Mouse (Mus musculus): ENCODE results near the gene Mon1a. TPM values are rescaled to one million over a fixed set of nuclear protein-coding genes. Genes with fewer than 3 reads are reported as not detected.

Mon1a gene
- 57.0 and 62.7 TPM in 2 replicates for polyA plus RNA-seq (2012; rRNA removed)

DNA sequence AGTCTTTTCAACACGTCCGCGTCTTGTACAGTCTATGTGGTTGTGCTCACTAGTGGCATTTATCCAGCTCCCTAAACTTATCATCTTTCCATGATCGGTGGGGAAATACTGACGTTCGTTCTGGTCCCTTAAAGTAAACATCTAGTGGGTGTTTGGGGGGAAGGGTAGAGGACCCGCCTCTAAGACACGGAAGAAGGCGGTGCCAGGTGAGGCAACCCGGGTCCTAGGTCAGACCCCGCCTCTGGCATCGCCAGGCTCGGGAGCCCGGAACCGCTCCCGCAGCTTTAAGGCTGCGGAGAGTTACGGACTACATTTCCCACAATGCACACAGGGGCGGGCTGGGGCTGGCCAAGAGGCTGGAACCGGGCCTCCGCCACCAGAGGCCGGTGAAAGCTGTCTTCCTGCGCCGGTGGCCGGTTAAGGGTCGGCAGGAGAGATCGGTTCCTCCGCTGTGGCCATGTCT lies at the start of gene Mon1a:
TSS of gene Mon1a (plus strand) at position 348 of the 463 bp plus-strand sequence.
- under 1% methylated on average over 28 of the region's 28 CpGs for WGBS
- Histone ChIP-seq H3K27me3 (ENCODE audit: control insufficient read depth, insufficient read depth, low read length) (no peaks in the 10 kb centered on the region), H3K4me3 (ENCODE audit: control insufficient read depth, insufficient read depth, low read length) (peak within 1 kb of the TSS; percentile 84), H3K36me3 (ENCODE audit: control insufficient read depth, insufficient read depth, low read length) (no peaks in the 10 kb centered on the region), H3K27ac (ENCODE audit: control insufficient read depth, insufficient read depth, low read length) (peak within 1 kb of the TSS; percentile 39; the same call in 1 of the 2 replicates), H3K4me1 (replicated peaks; ENCODE audit: control insufficient read depth, insufficient read depth, low read length) (peaks cover 7% of the 10 kb centered on the region)
- DNase-seq: peak; percentile 90
- TF ChIP-seq POLR2A (IDR thresholded peaks at IDR 0.05; ENCODE audit: control insufficient read depth, extremely low read depth, insufficient read depth, low read length, poor library complexity) (peak; percentile 67), CTCF (IDR thresholded peaks at IDR 0.05; ENCODE audit: borderline replicate concordance, control insufficient read depth, extremely low read depth, insufficient read depth, low read length, poor library complexity) (no peak)

- no peak for TF ChIP-seq POLR2A (IDR thresholded peaks at IDR 0.05; ENCODE audit: control insufficient read depth, extremely low read depth, insufficient read depth, low read length, poor library complexity)
- TF ChIP-seq CTCF (IDR thresholded peaks at IDR 0.05; ENCODE audit: borderline replicate concordance, control insufficient read depth, extremely low read depth, insufficient read depth, low read length, poor library complexity): no peak
- H3K36me3 ChIP-seq (ENCODE audit: control insufficient read depth, insufficient read depth, low read length): peaks cover 20% of the 10 kb centered on the region
- no peak overlapping the region for H3K27ac ChIP-seq (ENCODE audit: control insufficient read depth, insufficient read depth, low read length)
- H3K4me3 ChIP-seq (ENCODE audit: control insufficient read depth, insufficient read depth, low read length): no peak overlapping the region
- 96% methylated on average over 1 of the region's 1 CpGs for WGBS
- DNase-seq: no peak
- H3K4me1 ChIP-seq (replicated peaks; ENCODE audit: control insufficient read depth, insufficient read depth, low read length): no peaks in the 10 kb centered on the region
- H3K27me3 ChIP-seq (ENCODE audit: control insufficient read depth, insufficient read depth, low read length): no peaks in the 10 kb centered on the region
These were observed 49.1 kb upstream of the Mon1a start for GRCm38 (mm10) chr9:107838869-107839268.

GRCm38 (mm10) chr9:107842709-107843108 lies 45.2 kb upstream of the Mon1a start:
- H3K27ac ChIP-seq (ENCODE audit: control insufficient read depth, insufficient read depth, low read length): no peak overlapping the region
- TF ChIP-seq POLR2A (IDR thresholded peaks at IDR 0.05; ENCODE audit: control insufficient read depth, extremely low read depth, insufficient read depth, low read length, poor library complexity) (no peak), CTCF (IDR thresholded peaks at IDR 0.05; ENCODE audit: borderline replicate concordance, control insufficient read depth, extremely low read depth, insufficient read depth, low read length, poor library complexity) (no peak)
- H3K36me3 ChIP-seq (ENCODE audit: control insufficient read depth, insufficient read depth, low read length): peaks cover 43% of the 10 kb centered on the region
- H3K27me3 ChIP-seq (ENCODE audit: control insufficient read depth, insufficient read depth, low read length): no peaks in the 10 kb centered on the region
- no peak overlapping the region for H3K4me3 ChIP-seq (ENCODE audit: control insufficient read depth, insufficient read depth, low read length)
- H3K4me1 ChIP-seq (replicated peaks; ENCODE audit: control insufficient read depth, insufficient read depth, low read length): no peaks in the 10 kb centered on the region
- DNase-seq: no peak
- 96% methylated on average over 2 of the region's 2 CpGs for WGBS

DNA sequence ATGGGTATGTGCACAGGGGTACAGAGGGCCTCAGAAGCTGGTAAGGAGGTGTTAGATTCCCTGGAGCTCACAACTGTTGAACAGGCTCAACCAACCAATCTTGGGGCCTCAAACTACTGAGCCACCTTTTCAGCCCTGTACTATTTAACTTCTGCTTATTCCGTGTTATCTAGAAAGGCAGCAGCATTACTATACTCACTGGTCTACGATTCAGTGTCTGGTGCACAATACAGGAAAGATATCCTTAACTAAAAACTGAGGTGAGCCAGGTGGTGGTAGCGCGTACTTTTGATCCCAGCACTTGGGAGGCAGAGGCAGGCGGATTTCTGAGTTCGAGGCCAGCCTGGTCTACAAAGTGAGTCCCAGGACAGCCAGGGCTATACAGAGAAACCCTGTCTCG lies 39.0 kb upstream of the Mon1a start:
- no peaks in the 10 kb centered on the region for H3K4me1 ChIP-seq (replicated peaks; ENCODE audit: control insufficient read depth, insufficient read depth, low read length)

GRCm38 (mm10) chr9:107858343-107858742 lies 29.6 kb upstream of the Mon1a start:
- H3K4me1 ChIP-seq (replicated peaks; ENCODE audit: control insufficient read depth, insufficient read depth, low read length): no peaks in the 10 kb centered on the region
- H3K27me3 ChIP-seq (ENCODE audit: control insufficient read depth, insufficient read depth, low read length): no peaks in the 10 kb centered on the region
- no peak overlapping the region for H3K4me3 ChIP-seq (ENCODE audit: control insufficient read depth, insufficient read depth, low read length)
- no peak overlapping the region for H3K27ac ChIP-seq (ENCODE audit: control insufficient read depth, insufficient read depth, low read length)
- no peak for TF ChIP-seq CTCF (IDR thresholded peaks at IDR 0.05; ENCODE audit: borderline replicate concordance, control insufficient read depth, extremely low read depth, insufficient read depth, low read length, poor library complexity)
- TF ChIP-seq POLR2A (IDR thresholded peaks at IDR 0.05; ENCODE audit: control insufficient read depth, extremely low read depth, insufficient read depth, low read length, poor library complexity): no peak
- peaks cover 19% of the 10 kb centered on the region for H3K36me3 ChIP-seq (ENCODE audit: control insufficient read depth, insufficient read depth, low read length)
- 96% methylated on average over 3 of the region's 3 CpGs for WGBS
- DNase-seq: no peak

More for the DNA sequence above, 39.0 kb upstream of the Mon1a start:
- 97% methylated on average over 7 of the region's 7 CpGs for WGBS
- TF ChIP-seq CTCF (IDR thresholded peaks at IDR 0.05; ENCODE audit: borderline replicate concordance, control insufficient read depth, extremely low read depth, insufficient read depth, low read length, poor library complexity): no peak
- no peak for DNase-seq
- H3K36me3 ChIP-seq (ENCODE audit: control insufficient read depth, insufficient read depth, low read length): peaks cover 56% of the 10 kb centered on the region
- H3K27me3 ChIP-seq (ENCODE audit: control insufficient read depth, insufficient read depth, low read length): no peaks in the 10 kb centered on the region
- H3K4me3 ChIP-seq (ENCODE audit: control insufficient read depth, insufficient read depth, low read length): no peak overlapping the region
- no peak overlapping the region for H3K27ac ChIP-seq (ENCODE audit: control insufficient read depth, insufficient read depth, low read length)

DNA sequence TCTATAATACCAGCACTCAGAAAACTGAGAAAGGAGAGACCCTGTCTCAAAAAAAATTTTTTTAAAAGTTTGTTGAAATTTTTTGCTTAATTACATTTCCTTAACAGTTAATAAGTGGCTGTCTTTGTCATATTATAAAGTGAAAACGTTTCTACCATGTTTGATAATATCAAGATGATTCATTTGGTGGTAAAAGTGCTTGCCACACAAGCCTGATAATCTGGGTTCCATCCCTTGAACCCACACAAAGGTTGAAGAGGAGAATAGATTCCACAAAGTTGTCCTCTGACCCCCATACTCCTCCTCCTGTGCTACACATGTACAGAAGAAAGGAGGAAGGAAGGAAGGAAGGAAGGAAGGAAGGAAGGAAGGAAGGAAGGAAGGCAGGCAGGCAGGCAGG lies 23.5 kb upstream of the Mon1a start:
- DNase-seq: no peak
- WGBS: 40% methylated on average over 1 of the region's 1 CpGs
- Histone ChIP-seq H3K4me1 (replicated peaks; ENCODE audit: control insufficient read depth, insufficient read depth, low read length) (no peaks in the 10 kb centered on the region), H3K36me3 (ENCODE audit: control insufficient read depth, insufficient read depth, low read length) (peaks cover 5% of the 10 kb centered on the region), H3K27ac (ENCODE audit: control insufficient read depth, insufficient read depth, low read length) (no peak overlapping the region), H3K27me3 (ENCODE audit: control insufficient read depth, insufficient read depth, low read length) (no peaks in the 10 kb centered on the region), H3K4me3 (ENCODE audit: control insufficient read depth, insufficient read depth, low read length) (no peak overlapping the region)
- no peak for TF ChIP-seq CTCF (IDR thresholded peaks at IDR 0.05; ENCODE audit: borderline replicate concordance, control insufficient read depth, extremely low read depth, insufficient read depth, low read length, poor library complexity)
- TF ChIP-seq POLR2A (IDR thresholded peaks at IDR 0.05; ENCODE audit: control insufficient read depth, extremely low read depth, insufficient read depth, low read length, poor library complexity): no peak

- no peak for TF ChIP-seq POLR2A (IDR thresholded peaks at IDR 0.05; ENCODE audit: control insufficient read depth, extremely low read depth, insufficient read depth, low read length, poor library complexity)
- TF ChIP-seq CTCF (IDR thresholded peaks at IDR 0.05; ENCODE audit: borderline replicate concordance, control insufficient read depth, extremely low read depth, insufficient read depth, low read length, poor library complexity): no peak
- H3K36me3 ChIP-seq (ENCODE audit: control insufficient read depth, insufficient read depth, low read length): no peaks in the 10 kb centered on the region
- no peak overlapping the region for H3K4me3 ChIP-seq (ENCODE audit: control insufficient read depth, insufficient read depth, low read length)
- WGBS: 98% methylated on average over 2 of the region's 2 CpGs
- H3K4me1 ChIP-seq (replicated peaks; ENCODE audit: control insufficient read depth, insufficient read depth, low read length): no peaks in the 10 kb centered on the region
- DNase-seq: no peak
- H3K27me3 ChIP-seq (ENCODE audit: control insufficient read depth, insufficient read depth, low read length): no peaks in the 10 kb centered on the region
- no peak overlapping the region for H3K27ac ChIP-seq (ENCODE audit: control insufficient read depth, insufficient read depth, low read length)
These were observed 21.9 kb upstream of the Mon1a start for GRCm38 (mm10) chr9:107866081-107866480.
